Mouse (Mus musculus) C2C12 (cell line): ENCODE results near the gene Lztr1. TPM values are rescaled to one million over a fixed set of nuclear protein-coding genes. Genes with fewer than 3 reads are reported as not detected.

Source experiments
- H3K27me3 ChIP-seq: one replicate; pipeline ENCODE4 v1.6.1; 2011; ENCODE audit not compliant: control insufficient read depth, insufficient read depth, insufficient read length
- H3K36me3 ChIP-seq: one replicate; pipeline ENCODE4 v1.6.1; 2011; ENCODE audit not compliant: control insufficient read depth, insufficient read depth
- H3K4me3 ChIP-seq: one replicate; pipeline ENCODE4 v1.5.1; 2011; ENCODE audit warnings: mild to moderate bottlenecking, control low read depth; ENCODE audit not compliant: poor library complexity, insufficient read depth, severe bottlenecking
- H3K79me2 ChIP-seq: one replicate; pipeline ENCODE4 v1.6.1; 2011; ENCODE audit not compliant: control insufficient read depth, insufficient read depth
- H3K79me3 ChIP-seq: one replicate; pipeline ENCODE4 v1.6.1; 2011; ENCODE audit warnings: low read depth, control low read depth
- H3ac ChIP-seq: one replicate; pipeline ENCODE3; 2011; ENCODE audit warnings: low read depth; ENCODE audit not compliant: control insufficient read depth, insufficient read length
- CEBPB ChIP-seq: IDR thresholded peaks from one replicate; pipeline ENCODE4 v1.6.1; 2011; ENCODE audit warnings: low read depth, mild to moderate bottlenecking, control low read depth, moderate library complexity
- CTCF ChIP-seq: IDR thresholded peaks from one replicate; pipeline ENCODE4 v1.5.1; 2011; ENCODE audit not compliant: control insufficient read depth, insufficient read depth, insufficient read length
- FOSL1 ChIP-seq: IDR thresholded peaks from one replicate; pipeline ENCODE4 v1.8.0; 2011; ENCODE audit warnings: mild to moderate bottlenecking, low read length; ENCODE audit not compliant: poor library complexity, insufficient read depth, severe bottlenecking
- MAX ChIP-seq: IDR thresholded peaks from one replicate; pipeline ENCODE4 v1.6.1; 2011; ENCODE audit warnings: mild to moderate bottlenecking, control low read depth
- MYOD1 ChIP-seq: IDR thresholded peaks from one replicate; pipeline ENCODE4 v1.6.1; 2011; ENCODE audit warnings: low read depth; ENCODE audit not compliant: control insufficient read depth, insufficient read length
- MYOG ChIP-seq: IDR thresholded peaks from one replicate; pipeline ENCODE4 v1.6.1; 2011; ENCODE audit not compliant: control insufficient read depth, insufficient read length; ENCODE audit errors: extremely low read depth
- USF1 ChIP-seq: IDR thresholded peaks from one replicate; pipeline ENCODE4 v1.6.1; 2011; ENCODE audit warnings: low read depth, mild to moderate bottlenecking, control low read depth, moderate library complexity
- polyA plus RNA-seq: library from polyadenylated mRNA; unstranded; fragments of >200 nt; fragmentation: generic; extraction: Trizol; gene quantifications from one replicate; pipeline ENCODE4 v1.2.1, GENCODE M21; 2012; ENCODE audit warnings: missing spikeins

Lztr1 gene
- polyA plus RNA-seq, 1 experiment = 69.0 TPM

- peaks cover 4% of the 10 kb centered on the region for H3K27me3 ChIP-seq
- H3ac ChIP-seq = peak overlapping the region; percentile 93
- peak overlapping the region; percentile 63 for H3K4me3 ChIP-seq
- H3K79me2 ChIP-seq = peaks cover 16% of the 10 kb centered on the region
- H3K79me3 ChIP-seq = peaks cover 14% of the 10 kb centered on the region
- peaks cover 33% of the 10 kb centered on the region for H3K36me3 ChIP-seq
- TF ChIP-seq CTCF = no peak
- TF ChIP-seq MAX = no peak
- no peak for TF ChIP-seq FOSL1
- TF ChIP-seq MYOG = no peak
These were observed 731 bp downstream of the Lztr1 start for GRCm38 (mm10) chr16:17509240-17509597.

- peaks cover 40% of the 10 kb centered on the region for H3K36me3 ChIP-seq
- H3K4me3 ChIP-seq = no peak overlapping the region
- no peaks in the 10 kb centered on the region for H3K27me3 ChIP-seq
- H3K79me3 ChIP-seq = peaks cover 14% of the 10 kb centered on the region
- H3ac ChIP-seq = no peak overlapping the region
- no peak for TF ChIP-seq MYOD1
- no peak for TF ChIP-seq USF1
- no peak for TF ChIP-seq MYOG
- no peak for TF ChIP-seq CTCF
- no peak for TF ChIP-seq FOSL1
- peaks cover 16% of the 10 kb centered on the region for H3K79me2 ChIP-seq
These were observed 1.7 kb downstream of the Lztr1 start for GRCm38 (mm10) chr16:17510143-17510542.

GRCm38 (mm10) chr16:17510686-17511085 lies 2.2 kb downstream of the Lztr1 start:
- Histone ChIP-seq H3ac (no peak overlapping the region), H3K4me3 (no peak overlapping the region), H3K79me3 (peaks cover 14% of the 10 kb centered on the region), H3K27me3 (no peaks in the 10 kb centered on the region), H3K36me3 (peaks cover 42% of the 10 kb centered on the region), H3K79me2 (peaks cover 16% of the 10 kb centered on the region)
- TF ChIP-seq MAX (no peak), CTCF (no peak), MYOD1 (no peak), MYOG (no peak), USF1 (no peak), FOSL1 (no peak), CEBPB (no peak)

- H3K27me3 ChIP-seq = no peaks in the 10 kb centered on the region
- no peak overlapping the region for H3ac ChIP-seq
- H3K4me3 ChIP-seq = no peak overlapping the region
- peaks cover 42% of the 10 kb centered on the region for H3K36me3 ChIP-seq
- peaks cover 16% of the 10 kb centered on the region for H3K79me2 ChIP-seq
- H3K79me3 ChIP-seq = peaks cover 14% of the 10 kb centered on the region
- TF ChIP-seq USF1 (no peak), MYOD1 (no peak), MAX (no peak), FOSL1 (no peak), MYOG (no peak), CEBPB (no peak)
These were observed 2.9 kb downstream of the Lztr1 start for GRCm38 (mm10) chr16:17511431-17511830.

- no peak overlapping the region for H3K4me3 ChIP-seq
- no peaks in the 10 kb centered on the region for H3K79me3 ChIP-seq
- H3ac ChIP-seq = no peak overlapping the region
- no peaks in the 10 kb centered on the region for H3K79me2 ChIP-seq
- no peak for TF ChIP-seq MYOG
- TF ChIP-seq USF1 = no peak
- TF ChIP-seq MAX = no peak
- TF ChIP-seq MYOD1 = no peak
- no peak for TF ChIP-seq FOSL1
- no peak for TF ChIP-seq CEBPB
- TF ChIP-seq CTCF = no peak
- H3K27me3 ChIP-seq = no peaks in the 10 kb centered on the region
- peaks cover 61% of the 10 kb centered on the region for H3K36me3 ChIP-seq
These were observed 10.4 kb downstream of the Lztr1 start for GRCm38 (mm10) chr16:17518910-17519309.

GRCm38 (mm10) chr16:17524156-17524555 lies 15.7 kb downstream of the Lztr1 start:
- TF ChIP-seq MYOG (no peak), FOSL1 (no peak), USF1 (no peak), MAX (no peak), CTCF (no peak), MYOD1 (no peak), CEBPB (no peak)
- peaks cover 6% of the 10 kb centered on the region for H3K79me3 ChIP-seq
- H3K27me3 ChIP-seq = no peaks in the 10 kb centered on the region
- H3K79me2 ChIP-seq = peaks cover 13% of the 10 kb centered on the region
- H3K36me3 ChIP-seq = peaks cover 87% of the 10 kb centered on the region
- no peak overlapping the region for H3ac ChIP-seq
- no peak overlapping the region for H3K4me3 ChIP-seq
